Mouse (Mus musculus) olfactory bulb, adult 2 months (tissue): ENCODE results near the gene Nrg3.

Source experiments
- CTCF ChIP-seq: fragments of 200-500 bp; IDR thresholded peaks from 2 replicates; pipeline ENCODE4 v1.5.1; 2012; ENCODE audit warnings: low read depth, mild to moderate bottlenecking, low read length, moderate library complexity; ENCODE audit not compliant: insufficient read depth
- POLR2A ChIP-seq: fragments of 200-500 bp; IDR thresholded peaks from 2 replicates; pipeline ENCODE4 v1.6.1; 2012; ENCODE audit warnings: mild to moderate bottlenecking, low read depth, low read length, moderate library complexity; ENCODE audit not compliant: insufficient read depth

- TF ChIP-seq CTCF (no peak), POLR2A (no peak)
Observed at GRCm38 (mm10) chr14:38937481-38937880, 535.4 kb downstream of the Nrg3 start.
